12 mouse cellular contexts compared by ENCODE assay signal in the genomic region with DNA sequence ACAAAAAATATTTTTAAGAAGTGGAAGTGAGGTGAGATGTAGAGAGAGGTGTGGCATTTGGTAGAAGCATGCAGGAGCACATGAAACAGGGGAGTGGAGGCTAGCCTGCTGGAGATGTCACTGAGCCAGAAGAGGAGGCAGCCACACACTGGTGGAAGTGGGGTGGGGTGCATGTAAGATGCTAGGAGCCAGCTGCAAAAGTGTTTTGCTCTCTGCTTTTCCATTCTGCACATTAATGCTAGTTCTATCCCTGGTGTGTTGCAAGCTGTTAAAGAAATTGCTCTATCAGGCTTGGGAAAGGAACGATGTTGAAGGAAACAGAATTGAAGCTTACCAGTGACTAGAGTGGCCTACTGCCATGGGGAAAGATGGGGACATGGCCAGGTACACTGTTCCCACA. TPM values are rescaled to one million over a fixed set of nuclear protein-coding genes. Genes with fewer than 3 reads are reported as not detected.
DNase-seq lines count a peak whose midpoint lies in the region; ATAC-seq and TF ChIP-seq lines count a peak whose summit lies in the region.
"Had no signal": no experiment of that assay in that cellular context is flagged by ENCODE, and none has a peak within 500 bp of the region (broad histone marks: within the 10 kb centered on the region; RNA-seq: fewer than 3 reads in every experiment).

No protein-coding gene starts in this region.

- peak overlapping the region; percentile 86 for H3K27ac ChIP-seq in layer of hippocampus, adult 2 months
- H3K27ac ChIP-seq in forebrain, embryonic 12.5 days: peak overlapping the region; percentile 76
- peak overlapping the region; percentile 75 for H3K27ac ChIP-seq in midbrain, embryonic 14.5 days (replicated peaks; ENCODE audit: low read depth, low read length)
- H3K27ac ChIP-seq: heart, embryonic 13.5 days; liver, embryonic 15.5 days had no signal

- no peaks in the 10 kb centered on the region for H3K9me3 ChIP-seq in forebrain, embryonic 12.5 days
- H3K9me3 ChIP-seq in midbrain, embryonic 14.5 days (ENCODE audit: control insufficient read depth, low read length): no peaks in the 10 kb centered on the region
- H3K9me3 ChIP-seq: heart, embryonic 13.5 days; liver, embryonic 15.5 days had no signal

- H3K36me3 ChIP-seq in forebrain, embryonic 12.5 days (replicated peaks): no peaks in the 10 kb centered on the region
- H3K36me3 ChIP-seq in midbrain, embryonic 14.5 days (ENCODE audit: control insufficient read depth, insufficient read depth, low read length): no peaks in the 10 kb centered on the region
- H3K36me3 ChIP-seq: heart, embryonic 13.5 days; liver, embryonic 15.5 days had no signal

- 65% methylated on average over 1 of the region's 1 CpGs for WGBS in forebrain, embryonic 12.5 days
- 52% methylated on average over 1 of the region's 1 CpGs for WGBS in midbrain, embryonic 14.5 days

- H3K4me1 ChIP-seq in forebrain, embryonic 12.5 days: peaks cover 34% of the 10 kb centered on the region
- peaks cover 23% of the 10 kb centered on the region for H3K4me1 ChIP-seq in midbrain, embryonic 14.5 days (ENCODE audit: control insufficient read depth, insufficient read depth, low read length)
- H3K4me1 ChIP-seq: heart, embryonic 13.5 days had no signal

- H3K27me3 ChIP-seq in forebrain, embryonic 12.5 days: no peaks in the 10 kb centered on the region
- H3K27me3 ChIP-seq in midbrain, embryonic 14.5 days (ENCODE audit: control insufficient read depth, insufficient read depth, low read length): no peaks in the 10 kb centered on the region
- H3K27me3 ChIP-seq: CH12.LX; heart, embryonic 13.5 days; liver, embryonic 15.5 days had no signal

- H3K4me3 ChIP-seq in layer of hippocampus, adult 2 months: no peak overlapping the region
- H3K4me3 ChIP-seq in forebrain, embryonic 12.5 days (replicated peaks): no peak overlapping the region
- H3K4me3 ChIP-seq in midbrain, embryonic 14.5 days (replicated peaks; ENCODE audit: low read depth, low read length): no peak overlapping the region
- H3K4me3 ChIP-seq: heart, embryonic 13.5 days; liver, embryonic 15.5 days had no signal

- peak overlapping the region; percentile 25; the same call in 1 of the 2 replicates for H3K4me2 ChIP-seq in forebrain, embryonic 12.5 days
- no peak overlapping the region for H3K4me2 ChIP-seq in midbrain, embryonic 14.5 days (ENCODE audit: low read length)
- H3K4me2 ChIP-seq: heart, embryonic 13.5 days; liver, embryonic 15.5 days had no signal

- no peak for TF ChIP-seq CTCF in layer of hippocampus, adult 2 months (conservative IDR thresholded peaks at IDR 0.05)

- H3K9ac ChIP-seq in forebrain, embryonic 12.5 days: no peak overlapping the region
- H3K9ac ChIP-seq in midbrain, embryonic 14.5 days (replicated peaks; ENCODE audit: low read length): 0 out of 2 replicates have a peak overlapping the region, but pooled peaks have one; percentile 14
- H3K9ac ChIP-seq: heart, embryonic 13.5 days; liver, embryonic 15.5 days had no signal

- no peak for ATAC-seq in forebrain, embryonic 12.5 days (ENCODE audit: low FRiP score)
- ATAC-seq in midbrain, embryonic 14.5 days (ENCODE audit: low FRiP score, low TSS enrichment): no peak

- no peak for DNase-seq in layer of hippocampus, adult 2 months (ENCODE audit: low spot score in 2 of 2)
- no peak for DNase-seq in layer of hippocampus, postnatal 25 days (ENCODE audit: extremely low spot score in 1 of 2, low spot score in 1 of 2)
- DNase-seq in gastrocnemius, postnatal 25 days: peak; percentile 43
- no peak for DNase-seq in midbrain, embryonic 14.5 days
- DNase-seq in cerebellum, postnatal 10 days: no peak
- DNase-seq in adipocyte (ENCODE audit: low spot score): no peak
- DNase-seq: adrenal gland, postnatal 25 days; kidney, postnatal 25 days had no signal

RNA-seq across cellular contexts. Expression of gene Arfgap2, which starts 59.6 kb away (rescaled TPM):
- 10 to 100 TPM; 75.6 to 81.3 TPM for total RNA-seq in layer of hippocampus, adult 2 months (2021)
- total RNA-seq in layer of hippocampus, postnatal 25 days (2021): 10 to 100 TPM; 68.4 to 77.3 TPM
- polyA plus RNA-seq in forebrain, embryonic 12.5 days (2016; fragmentation: Nextera tagmentation; extraction: Ambion mirVana): 93.2 and 97.1 TPM in 2 replicates
- total RNA-seq in gastrocnemius, postnatal 25 days (2021): 100 to 1,000 TPM; 100 to 119 TPM
- polyA plus RNA-seq in midbrain, embryonic 14.5 days (2014; fragmentation: Nextera tagmentation; extraction: Ambion mirVana): 64.2 and 71.8 TPM in 2 replicates
